Mouse (Mus musculus): Measurements from ENCODE around the gene Vwc2l.

Gene Vwc2l

GRCm38 (mm10) chr1:70725655-70726066, at the start of gene Vwc2l:
Gene Vwc2l (plus strand): TSS chr1:70725715.
- DNase-seq (ENCODE audit: low read depth): peak; percentile 1

DNA sequence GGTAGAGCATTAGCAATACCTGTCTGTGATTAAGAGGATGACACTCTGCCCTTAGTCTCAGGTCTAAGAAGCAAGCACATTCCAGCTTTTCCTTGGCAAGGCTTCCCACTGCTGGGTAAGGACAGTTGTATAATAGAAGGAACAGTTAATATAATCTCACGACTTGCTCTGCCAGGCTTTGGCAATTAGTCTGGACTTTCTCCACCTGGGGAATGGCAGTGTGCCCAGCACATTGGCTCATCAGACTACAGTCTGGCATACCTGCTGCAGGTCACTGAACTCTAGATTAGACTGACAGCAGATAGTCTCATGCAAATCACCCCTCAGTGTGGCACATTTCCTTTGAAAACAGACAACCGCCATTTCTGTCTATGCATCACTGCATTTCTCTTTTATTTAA, 33.0 kb upstream of the Vwc2l start:
- DNase-seq (ENCODE audit: low read depth): no peak

DNA sequence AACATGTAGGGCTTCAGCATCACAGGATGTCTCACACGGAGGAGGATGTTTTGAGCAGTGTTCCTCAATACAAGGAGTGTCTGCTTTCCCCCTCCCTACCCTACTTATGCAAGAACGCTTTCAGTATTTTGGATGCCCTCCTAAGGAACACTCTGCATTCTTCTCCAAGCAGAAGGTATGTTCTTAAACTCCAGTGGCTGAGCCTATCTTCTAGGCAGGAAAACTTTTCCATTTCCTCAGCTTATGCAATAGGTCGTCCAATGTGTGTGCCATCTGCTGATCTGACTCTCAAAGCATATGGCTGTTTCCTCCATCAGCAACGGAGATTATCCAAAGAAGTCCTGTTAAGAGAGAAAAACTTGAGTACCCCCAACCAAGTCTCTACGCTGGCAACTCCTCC, 25.2 kb upstream of the Vwc2l start:
- DNase-seq (ENCODE audit: low read depth): no peak

DNA sequence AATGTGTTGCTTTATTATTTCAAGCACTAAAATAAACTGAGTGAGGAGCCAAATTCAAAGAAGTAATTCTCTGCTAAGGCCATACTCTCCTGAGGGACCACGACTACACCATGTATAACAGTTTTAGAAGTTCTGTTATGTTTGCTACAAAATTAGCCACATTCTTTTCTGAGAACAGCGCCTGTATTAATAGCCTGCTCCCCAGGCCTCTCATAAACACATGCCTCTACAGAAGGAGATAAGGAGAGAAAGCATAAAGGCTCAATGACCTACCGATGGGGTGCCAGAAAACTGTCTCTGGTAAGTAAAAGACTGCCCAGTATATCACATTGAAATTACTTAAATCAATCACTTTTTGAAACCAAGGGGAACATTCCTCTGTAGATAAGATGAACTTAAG, 21.6 kb upstream of the Vwc2l start:
- DNase-seq (ENCODE audit: low read depth): no peak

- DNase-seq (ENCODE audit: low read depth): no peak
These were observed 19.7 kb upstream of the Vwc2l start for GRCm38 (mm10) chr1:70705821-70706220.

GRCm38 (mm10) chr1:70725045-70725444, 470 bp upstream of the Vwc2l start:
- DNase-seq (ENCODE audit: low read depth): no peak

DNA sequence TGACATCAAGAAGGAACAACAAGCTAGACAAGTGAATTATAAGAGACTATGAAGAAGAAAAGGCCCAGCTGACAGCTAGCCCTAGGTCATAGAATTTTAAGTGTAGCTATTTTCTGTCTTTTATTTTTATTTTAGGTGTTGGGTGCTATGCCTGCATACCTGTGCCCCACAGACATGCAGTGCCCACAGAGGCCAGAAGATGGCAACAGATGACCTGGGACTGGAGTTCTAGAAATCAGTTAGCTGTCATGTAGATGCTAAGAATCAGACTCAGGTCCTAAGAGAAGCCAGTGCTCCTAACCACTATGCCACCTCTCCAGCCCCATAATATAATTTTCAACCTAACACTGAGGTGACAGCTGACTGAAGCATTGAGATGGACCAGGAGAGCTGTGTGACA, 61.6 kb downstream of the Vwc2l start:
- DNase-seq (ENCODE audit: low read depth): no peak

DNA sequence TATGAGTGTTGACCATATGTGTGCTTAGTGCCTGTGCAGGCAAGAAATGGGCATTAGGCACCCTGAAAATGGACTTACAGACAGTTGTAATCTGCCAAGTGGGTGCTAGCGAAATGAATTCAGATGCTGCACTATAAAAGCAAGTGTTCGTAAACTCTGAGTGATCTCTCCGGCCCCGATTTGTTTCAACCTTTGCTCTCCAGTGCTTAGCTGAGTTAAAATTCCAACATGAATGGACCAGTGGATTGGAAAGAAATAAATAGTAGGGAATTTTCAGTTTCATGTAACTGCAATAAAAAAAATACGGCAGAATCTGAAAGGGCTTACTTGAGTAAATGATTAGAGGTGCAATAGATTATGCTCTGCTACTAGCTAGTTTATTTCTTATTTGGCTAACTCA, 66.1 kb downstream of the Vwc2l start:
- no peak for DNase-seq (ENCODE audit: low read depth)

DNA sequence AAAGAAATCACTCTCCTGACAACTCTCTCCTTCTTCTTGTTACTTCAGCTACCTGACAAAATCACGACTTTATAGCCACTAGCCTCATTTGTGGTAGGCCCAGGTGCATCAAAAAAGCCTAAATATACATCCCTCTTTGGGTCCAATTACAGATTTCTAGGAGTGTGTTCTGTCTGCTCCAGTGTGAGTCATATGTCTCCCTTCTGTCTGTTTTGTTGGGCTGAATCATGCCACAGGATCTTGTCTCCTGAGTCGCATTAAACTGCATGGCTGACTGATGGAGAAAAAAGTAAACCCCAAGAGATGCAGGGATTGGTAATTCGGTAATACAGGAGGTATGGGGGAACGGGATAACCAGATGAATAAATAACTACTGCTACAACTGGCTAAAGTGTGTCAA, 69.6 kb downstream of the Vwc2l start:
- no peak for DNase-seq (ENCODE audit: low read depth)

GRCm38 (mm10) chr1:70803401-70803800, 77.9 kb downstream of the Vwc2l start:
- no peak for DNase-seq (ENCODE audit: low read depth)

- DNase-seq (ENCODE audit: low read depth): no peak
These were observed 97.6 kb downstream of the Vwc2l start for GRCm38 (mm10) chr1:70823111-70823510.

GRCm38 (mm10) chr1:70833262-70833661, 107.7 kb downstream of the Vwc2l start:
- DNase-seq (ENCODE audit: low read depth): no peak

DNA sequence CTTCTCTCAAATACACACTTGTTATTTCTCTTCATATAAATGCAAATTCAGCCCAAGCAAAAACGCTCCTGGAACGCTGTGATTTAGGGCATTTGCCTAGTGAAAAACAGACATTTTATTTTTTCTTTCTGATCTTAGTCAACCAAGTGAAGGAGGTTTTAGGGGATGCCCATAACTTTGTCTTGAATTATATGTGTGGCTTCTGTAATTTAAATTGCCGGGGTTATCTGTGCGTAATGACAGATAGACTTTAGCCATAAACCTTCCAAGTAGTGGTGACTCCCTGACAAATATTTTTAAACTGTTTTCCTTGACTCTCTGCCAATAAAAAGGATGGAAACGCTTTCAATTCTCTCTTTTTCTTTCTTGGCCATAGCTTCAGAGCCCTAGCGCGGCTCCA, 116.7 kb downstream of the Vwc2l start:
- DNase-seq (ENCODE audit: low read depth): no peak

- no peak for DNase-seq (ENCODE audit: low read depth)
These were observed 119.8 kb downstream of the Vwc2l start for GRCm38 (mm10) chr1:70845276-70845675.

DNA sequence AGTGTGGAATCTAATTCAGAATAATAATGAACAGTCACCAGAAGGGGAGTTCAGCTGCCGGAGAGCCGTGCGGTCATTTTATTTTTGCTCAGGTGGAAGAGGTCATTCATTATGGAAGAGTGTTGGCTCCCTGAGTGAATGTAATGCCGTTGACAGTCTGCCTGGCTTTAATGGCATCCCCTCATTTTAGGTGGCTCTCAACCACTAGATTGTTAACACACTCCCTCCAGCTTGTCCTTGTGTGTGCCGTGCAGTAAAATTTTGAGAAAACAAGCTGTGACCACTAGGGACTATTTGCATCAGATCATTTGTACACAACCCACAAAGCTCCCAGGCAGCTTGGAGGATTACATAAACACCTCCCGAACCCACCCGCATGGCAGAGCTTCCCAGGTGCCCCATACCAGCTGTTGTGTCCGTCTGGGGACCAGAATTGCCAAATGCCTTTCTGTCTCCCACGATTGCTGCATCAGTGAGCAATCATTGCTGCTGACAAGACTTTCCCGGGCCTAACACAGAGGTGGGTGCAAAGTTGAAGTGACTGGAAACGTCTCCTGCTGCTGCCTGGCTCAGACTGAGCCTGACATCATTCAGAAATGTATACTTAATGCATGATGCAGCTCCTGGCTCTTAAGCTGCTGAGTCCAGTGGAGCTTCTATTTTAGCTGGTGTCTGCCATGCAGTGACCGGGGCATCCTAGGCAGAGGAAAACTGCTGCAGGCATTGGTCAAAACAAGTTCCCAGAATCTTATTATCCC, 126.3 kb downstream of the Vwc2l start:
- DNase-seq (ENCODE audit: low read depth): no peak

- DNase-seq (ENCODE audit: low read depth): no peak
These were observed 127.9 kb downstream of the Vwc2l start for GRCm38 (mm10) chr1:70853446-70853845.

DNA sequence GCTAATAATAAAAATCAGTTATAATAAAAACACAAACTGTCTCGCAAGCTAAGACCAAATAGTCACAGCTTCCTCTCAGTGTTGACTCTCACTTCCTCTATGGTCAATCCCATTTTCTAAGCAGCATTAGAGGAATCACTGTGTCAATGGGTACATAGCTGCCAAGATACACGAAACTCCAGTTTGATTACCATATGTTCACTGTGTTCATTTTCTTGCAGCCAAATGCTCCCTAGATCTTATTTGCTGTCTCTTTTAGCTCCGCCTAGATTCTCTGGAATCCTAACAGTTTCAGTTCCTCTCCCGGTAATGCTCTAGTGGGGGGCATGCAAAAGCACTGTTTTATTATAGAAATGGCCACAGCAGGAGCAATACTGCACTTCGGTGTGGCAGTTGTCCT, 130.4 kb downstream of the Vwc2l start:
- DNase-seq (ENCODE audit: low read depth): no peak

DNA sequence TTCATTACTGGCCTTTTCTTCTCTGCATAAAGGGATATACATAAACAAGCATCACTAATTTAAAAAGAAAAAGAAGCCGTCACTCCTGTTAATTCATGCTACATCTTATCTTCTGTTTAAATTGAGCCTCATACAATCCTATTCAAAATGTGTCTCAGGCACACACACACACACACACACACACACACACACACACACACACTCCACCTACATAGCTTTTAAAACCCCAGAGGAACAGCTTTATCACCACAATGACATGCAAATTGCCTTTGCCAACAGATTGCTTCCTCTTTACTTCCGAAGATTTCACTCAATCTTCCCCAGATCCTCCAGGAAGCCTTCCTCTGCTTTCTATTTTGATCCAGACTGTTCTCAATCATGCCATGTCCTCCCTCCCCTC, 136.2 kb downstream of the Vwc2l start:
- no peak for DNase-seq (ENCODE audit: low read depth)

DNA sequence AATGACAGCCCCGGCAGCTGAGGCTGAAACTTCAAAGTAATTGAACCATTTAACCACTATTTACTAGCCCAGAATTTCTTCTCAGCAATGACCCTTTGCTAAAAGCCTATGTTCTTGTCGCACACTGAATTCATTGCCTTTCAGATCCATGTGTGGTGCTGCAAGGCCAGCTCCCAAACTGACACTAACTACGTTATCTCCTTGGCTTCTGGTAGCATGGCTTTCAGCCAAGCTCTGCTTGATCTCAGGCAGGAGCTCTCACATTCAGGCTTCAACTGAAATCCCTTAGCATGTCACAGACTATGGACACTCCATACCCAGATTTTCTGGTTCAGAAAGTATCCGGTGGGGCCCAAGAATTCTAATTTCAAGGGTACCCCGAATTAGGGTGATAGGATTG, 140.6 kb downstream of the Vwc2l start:
- DNase-seq (ENCODE audit: low read depth): no peak

DNA sequence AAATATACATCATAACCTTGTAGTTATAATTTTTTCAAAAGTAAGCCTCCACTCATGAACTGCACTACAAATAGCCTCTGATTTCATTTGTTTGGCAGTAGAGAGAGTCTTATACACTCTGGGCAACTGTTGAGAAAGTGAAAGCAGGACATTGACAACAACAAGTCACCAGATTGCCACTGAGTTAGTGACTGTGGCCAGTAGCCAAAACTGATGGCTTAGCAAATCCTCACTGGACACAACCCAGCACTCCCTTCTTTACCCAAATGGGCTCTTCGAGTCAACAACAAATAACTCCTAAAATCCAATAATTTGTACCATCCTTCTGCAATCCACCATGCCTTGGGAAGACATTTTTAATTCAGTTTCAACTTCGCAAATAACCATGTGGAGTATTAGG, 155.0 kb downstream of the Vwc2l start:
- no peak for DNase-seq (ENCODE audit: low read depth)

DNA sequence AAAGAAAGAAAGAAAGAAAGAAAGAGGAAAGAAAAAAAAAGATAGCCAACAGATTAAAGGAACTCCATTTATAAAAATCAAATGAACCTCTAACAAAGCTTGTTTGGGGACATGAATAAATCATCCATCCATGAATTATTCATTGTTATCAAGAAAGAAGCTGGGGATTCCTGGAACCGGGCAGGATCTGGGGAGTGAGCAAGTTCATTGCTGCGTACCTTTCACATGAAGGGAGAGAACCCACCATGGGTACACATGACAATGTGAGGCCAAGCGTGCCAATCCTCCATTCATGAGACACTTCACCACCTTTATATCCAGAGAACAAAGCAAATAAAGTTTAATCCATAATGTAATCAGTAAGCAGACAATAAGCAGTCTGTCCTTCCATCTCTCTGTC, 155.8 kb downstream of the Vwc2l start:
- DNase-seq (ENCODE audit: low read depth): no peak

- no peak for DNase-seq (ENCODE audit: low read depth)
These were observed 158.6 kb downstream of the Vwc2l start for GRCm38 (mm10) chr1:70884156-70884555.

GRCm38 (mm10) chr1:70902311-70902710, 176.8 kb downstream of the Vwc2l start:
- peak; percentile 68 for DNase-seq (ENCODE audit: low read depth)

GRCm38 (mm10) chr1:70907366-70907765, 181.9 kb downstream of the Vwc2l start:
- DNase-seq (ENCODE audit: low read depth): no peak
